Mouse (Mus musculus) hematopoietic stem cell, adult 5-6 weeks (primary cell): ENCODE results near the gene AI481877. TPM values are rescaled to one million over a fixed set of nuclear protein-coding genes. Genes with fewer than 3 reads are reported as not detected.
A peak's percentile ranks its signal among the peaks of the same experiment; 100 is the strongest.

ENCODE experiments used
- ATAC-seq, 2 experiments: fragments of 125-278 bp in 1 of 2; replicated peaks in 1 of 2; 2 replicates each; pipeline ENCODE4 v1.8.0; 2016 to 2017; ENCODE audit warnings: inconsistent platforms in 2 of 2, mild to moderate bottlenecking in 2 of 2, moderate number of reproducible peaks in 2 of 2, low read depth in 1 of 2, moderate TSS enrichment in 1 of 2; ENCODE audit not compliant: low FRiP score in 2 of 2, poor library complexity in 2 of 2, severe bottlenecking in 2 of 2, insufficient read depth in 1 of 2, low TSS enrichment in 1 of 2
- total RNA-seq: library from RNA; stranded (forward); fragments of 172-1452, 232-1000 nt; gene quantifications from 2 replicates; pipeline ENCODE4 v1.2.3, GENCODE M21; 2017

AI481877 gene
- total RNA-seq, 1 experiment from 2014 or later: not detected

GRCm38 (mm10) chr4:59003806-59004200 is 135.0 kb downstream of the AI481877 start:
- no peak for ATAC-seq

- peak; percentile 77 to 96 for ATAC-seq
These were observed 135.6 kb downstream of the AI481877 start, which contains the start of gene Gm20503 for GRCm38 (mm10) chr4:59002948-59003805. Gene Gm20503, plus strand, starts transcription at chr4:59003210.

- ATAC-seq: no peak
These were observed 138.2 kb downstream of the AI481877 start for GRCm38 (mm10) chr4:59000614-59001013.

GRCm38 (mm10) chr4:58999686-59000085 is 139.1 kb downstream of the AI481877 start:
- peak; percentile 46 to 60; a peak in 1 of 4 replicates for ATAC-seq

GRCm38 (mm10) chr4:58998688-58999087 is 140.1 kb downstream of the AI481877 start:
- ATAC-seq: no peak

- ATAC-seq: no peak
These were observed 141.7 kb downstream of the AI481877 start for GRCm38 (mm10) chr4:58997081-58997480.

- no peak for ATAC-seq
These were observed 143.5 kb downstream of the AI481877 start for GRCm38 (mm10) chr4:58995251-58995693.

GRCm38 (mm10) chr4:58994762-58995161 is 144.0 kb downstream of the AI481877 start, which contains the start of gene Dnajc25:
Gene Dnajc25, plus strand, starts transcription at chr4:58995062.
- ATAC-seq: no peak

Other genes starting within 250 kb of the AI481877 start
- gene Ecpas, start 226.2 kb downstream of the AI481877 start, total RNA-seq: 76.4 and 95.9 TPM in 2 replicates
- not detected in 2 replicates for gene Zkscan16, start 195.4 kb downstream of the AI481877 start, total RNA-seq
- gene Ptgr1, start 151.9 kb downstream of the AI481877 start, total RNA-seq: 2.5 and 10.8 TPM in 2 replicates
- 11.1 and 16.5 TPM in 2 replicates for gene Dnajc25, start 143.9 kb downstream of the AI481877 start, total RNA-seq
- not detected in 2 replicates for gene Gm20503, start 135.8 kb downstream of the AI481877 start, total RNA-seq
- 82.1 and 96.4 TPM in 2 replicates for gene Gng10, start 103.9 kb downstream of the AI481877 start, total RNA-seq
- 48.2 and 69.4 TPM in 2 replicates for gene Ugcg, start 50.3 kb upstream of the AI481877 start, total RNA-seq